8 mouse cellular contexts compared by ENCODE assay signal in the genomic region with DNA sequence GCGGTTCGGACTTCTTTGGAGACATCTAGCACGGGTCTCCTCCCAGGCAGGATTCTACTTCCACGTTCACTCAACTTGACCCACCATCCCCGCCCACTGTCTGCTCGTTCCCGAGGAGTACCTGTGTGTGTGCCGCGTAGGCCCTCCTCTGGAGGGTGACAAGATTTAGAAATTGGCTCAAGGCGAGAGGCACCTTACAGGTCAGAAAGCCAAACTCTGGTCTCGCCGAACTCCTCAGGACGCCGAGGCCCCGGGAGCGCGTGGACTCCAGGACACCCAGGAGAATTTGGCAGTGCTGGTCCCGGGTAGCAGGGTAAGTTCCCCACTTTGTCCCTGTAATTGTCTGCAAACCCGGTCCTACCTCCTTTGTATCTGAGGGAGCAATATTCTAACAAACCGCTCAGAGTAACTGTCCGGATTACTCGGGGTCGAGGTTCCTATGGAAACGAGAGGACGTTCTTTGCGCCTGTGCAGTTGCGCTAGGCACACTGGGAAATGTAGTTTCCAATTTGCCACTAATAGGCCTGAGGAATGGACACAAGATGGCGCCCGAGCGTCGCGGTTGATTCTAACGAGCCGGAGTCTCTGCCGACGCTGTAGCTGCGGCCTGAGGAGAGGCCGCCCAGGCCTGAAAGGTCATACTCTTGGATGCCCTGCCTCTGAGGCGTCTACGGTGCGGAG. TPM values are rescaled to one million over a fixed set of nuclear protein-coding genes. Genes with fewer than 3 reads are reported as not detected.
A peak's percentile ranks its signal among the peaks of the same experiment; 100 is the strongest.
DNase-seq lines count a peak whose midpoint lies in the region; ATAC-seq lines count a peak whose summit lies in the region.

No protein-coding gene starts in this region.

- peak overlapping the region; percentile 75 for H3K4me2 ChIP-seq in heart, embryonic 14.5 days (ENCODE audit: low read length)
- H3K4me2 ChIP-seq in liver, embryonic 13.5 days: peak overlapping the region; percentile 96
- H3K4me2 ChIP-seq in stomach, embryonic 16.5 days (ENCODE audit: low read depth, low read length): peak overlapping the region; percentile 75

- DNase-seq in CD4-positive, CD25-positive, alpha-beta regulatory T cell, adult 2 months (ENCODE audit: low read depth, low spot score): peak; percentile 95
- DNase-seq in fibroblast of lung, adult 2 months (ENCODE audit: low read depth): peak; percentile 88
- DNase-seq in kidney, postnatal 14 days: peak; percentile 96
- DNase-seq in liver, embryonic 13.5 days: peak; percentile 83
- peak; percentile 89 for DNase-seq in neural tube, embryonic 10.5 days (ENCODE audit: extremely low spot score, low spot score)

- no peaks in the 10 kb centered on the region for H3K36me3 ChIP-seq in heart, embryonic 14.5 days (ENCODE audit: control insufficient read depth, insufficient read depth, low read length)
- no peaks in the 10 kb centered on the region for H3K36me3 ChIP-seq in liver, embryonic 13.5 days
- no peaks in the 10 kb centered on the region for H3K36me3 ChIP-seq in stomach, embryonic 16.5 days (ENCODE audit: control insufficient read depth, insufficient read depth, low read length)

- H3K9me3 ChIP-seq in heart, embryonic 14.5 days (ENCODE audit: control insufficient read depth, low read length): no peaks in the 10 kb centered on the region
- H3K9me3 ChIP-seq in liver, embryonic 13.5 days (replicated peaks): no peaks in the 10 kb centered on the region
- peaks cover 4% of the 10 kb centered on the region; the same call in 1 of the 2 replicates for H3K9me3 ChIP-seq in stomach, embryonic 16.5 days (replicated peaks; ENCODE audit: control insufficient read depth, low read length)

- WGBS in heart, embryonic 14.5 days: 1% methylated on average over 41 of the region's 41 CpGs
- under 1% methylated on average over 41 of the region's 41 CpGs for WGBS in liver, embryonic 13.5 days (ENCODE audit: insufficient replicate concordance)
- under 1% methylated on average over 41 of the region's 41 CpGs for WGBS in stomach, embryonic 16.5 days

- peak overlapping the region; percentile 76 for H3K9ac ChIP-seq in heart, embryonic 14.5 days (ENCODE audit: low read length)
- peak overlapping the region; percentile 75 for H3K9ac ChIP-seq in liver, embryonic 13.5 days
- peak overlapping the region; percentile 74 for H3K9ac ChIP-seq in stomach, embryonic 16.5 days (ENCODE audit: low read length)

- H3K27ac ChIP-seq in brown adipose tissue, adult 24 weeks (replicated peaks; ENCODE audit: low read depth, low read length): peak overlapping the region; percentile 65
- H3K27ac ChIP-seq in heart, embryonic 14.5 days (replicated peaks in 1 of 2; ENCODE audit: control insufficient read depth in 1 of 2, insufficient read depth in 1 of 2, low read depth in 2 of 2, low read length in 2 of 2): 0 out of 4 replicates have a peak overlapping the region, but pooled peaks of 1 of the 2 experiments have one; percentile 26
- H3K27ac ChIP-seq in liver, embryonic 13.5 days: no peak overlapping the region
- H3K27ac ChIP-seq in stomach, embryonic 16.5 days (ENCODE audit: low read length): 0 out of 2 replicates have a peak overlapping the region, but pooled peaks have one; percentile 8

- H3K4me3 ChIP-seq in brown adipose tissue, adult 24 weeks (ENCODE audit: insufficient read depth, low read depth, low read length): peak overlapping the region; percentile 76
- H3K4me3 ChIP-seq in heart, embryonic 14.5 days (ENCODE audit: control insufficient read depth in 1 of 2, insufficient read depth in 1 of 2, low read depth in 1 of 2, low read length in 2 of 2): peak overlapping the region; percentile 65 to 73
- H3K4me3 ChIP-seq in liver, embryonic 13.5 days (replicated peaks): peak overlapping the region; percentile 74
- peak overlapping the region; percentile 64 for H3K4me3 ChIP-seq in stomach, embryonic 16.5 days (replicated peaks; ENCODE audit: low read length)

- H3K4me1 ChIP-seq in brown adipose tissue, adult 24 weeks (ENCODE audit: control insufficient read depth, insufficient read depth, insufficient read length, low read length): no peaks in the 10 kb centered on the region
- H3K4me1 ChIP-seq in heart, embryonic 14.5 days (ENCODE audit: control insufficient read depth in 2 of 2, insufficient read depth in 2 of 2, low read length in 2 of 2): peaks cover 0 to 5% of the 10 kb centered on the region in 2 experiments; a peak in 2 of 4 replicates
- H3K4me1 ChIP-seq in liver, embryonic 13.5 days (replicated peaks): peaks cover 29% of the 10 kb centered on the region
- H3K4me1 ChIP-seq in stomach, embryonic 16.5 days (ENCODE audit: control insufficient read depth, insufficient read depth, low read length): 0 out of 2 replicates have a peak, but pooled peaks cover 5% of the 10 kb centered on the region

- no peaks in the 10 kb centered on the region for H3K27me3 ChIP-seq in heart, embryonic 14.5 days (ENCODE audit: control insufficient read depth, insufficient read depth, low read length)
- no peaks in the 10 kb centered on the region for H3K27me3 ChIP-seq in liver, embryonic 13.5 days
- H3K27me3 ChIP-seq in stomach, embryonic 16.5 days (ENCODE audit: control insufficient read depth, insufficient read depth, low read length): no peaks in the 10 kb centered on the region

- ATAC-seq in heart, embryonic 14.5 days (ENCODE audit: insufficient number of reproducible peaks, insufficient read depth, low FRiP score, low read depth): peak; percentile 90
- peak; percentile 80 for ATAC-seq in liver, embryonic 13.5 days (ENCODE audit: low read depth)
- peak; percentile 85 for ATAC-seq in stomach, embryonic 16.5 days (ENCODE audit: insufficient read depth, low FRiP score)

RNA-seq across cellular contexts. Expression of a gene that starts 11.6 kb away (rescaled TPM):
- polyA plus RNA-seq in brown adipose tissue, adult 24 weeks (2012; ENCODE audit: insufficient read depth, insufficient read length, missing spikeins): 3.3 and 4.8 TPM in 2 replicates
- polyA plus RNA-seq in heart, embryonic 14.5 days (2014; fragmentation: Nextera tagmentation; extraction: Ambion mirVana): 7.6 and 8.0 TPM in 2 replicates
- polyA plus RNA-seq in liver, embryonic 13.5 days (2015; fragmentation: Nextera tagmentation; extraction: Ambion mirVana): 1.3 and 1.7 TPM in 2 replicates
- polyA plus RNA-seq in stomach, embryonic 16.5 days (2015; fragmentation: Nextera tagmentation; extraction: Ambion mirVana): 44.5 and 53.2 TPM in 2 replicates

RNA-seq across cellular contexts. Expression of a gene that starts 25.6 kb away (rescaled TPM):
- polyA plus RNA-seq in brown adipose tissue, adult 24 weeks (2012; ENCODE audit: insufficient read depth, insufficient read length, missing spikeins): 0.87 TPM in 1 of 2 replicates, not detected in the other
- polyA plus RNA-seq in heart, embryonic 14.5 days (2014; fragmentation: Nextera tagmentation; extraction: Ambion mirVana): 1.1 and 1.4 TPM in 2 replicates
- polyA plus RNA-seq in liver, embryonic 13.5 days (2015; fragmentation: Nextera tagmentation; extraction: Ambion mirVana): 0.57 and 0.74 TPM in 2 replicates
- polyA plus RNA-seq in stomach, embryonic 16.5 days (2015; fragmentation: Nextera tagmentation; extraction: Ambion mirVana): 10.9 and 11.9 TPM in 2 replicates

RNA-seq across cellular contexts. Expression of a gene that starts 25.7 kb away (rescaled TPM):
- 63.7 and 81.4 TPM in 2 replicates for polyA plus RNA-seq in brown adipose tissue, adult 24 weeks (2012; ENCODE audit: insufficient read depth, insufficient read length, missing spikeins)
- polyA plus RNA-seq in heart, embryonic 14.5 days (2014; fragmentation: Nextera tagmentation; extraction: Ambion mirVana): 20.9 and 26.8 TPM in 2 replicates
- 8.3 and 12.3 TPM in 2 replicates for polyA plus RNA-seq in liver, embryonic 13.5 days (2015; fragmentation: Nextera tagmentation; extraction: Ambion mirVana)
- polyA plus RNA-seq in stomach, embryonic 16.5 days (2015; fragmentation: Nextera tagmentation; extraction: Ambion mirVana): 36.3 and 38.0 TPM in 2 replicates

RNA-seq across cellular contexts. Expression of a gene that starts 43.2 kb away (rescaled TPM):
- polyA plus RNA-seq in brown adipose tissue, adult 24 weeks (2012; ENCODE audit: insufficient read depth, insufficient read length, missing spikeins): not detected in 2 replicates
- polyA plus RNA-seq in heart, embryonic 14.5 days (2014; fragmentation: Nextera tagmentation; extraction: Ambion mirVana): not detected in 2 replicates
- polyA plus RNA-seq in liver, embryonic 13.5 days (2015; fragmentation: Nextera tagmentation; extraction: Ambion mirVana): not detected in 2 replicates
- not detected in 2 replicates for polyA plus RNA-seq in stomach, embryonic 16.5 days (2015; fragmentation: Nextera tagmentation; extraction: Ambion mirVana)

RNA-seq across cellular contexts. Expression of a gene that starts 43.3 kb away (rescaled TPM):
- not detected in 2 replicates for polyA plus RNA-seq in brown adipose tissue, adult 24 weeks (2012; ENCODE audit: insufficient read depth, insufficient read length, missing spikeins)
- polyA plus RNA-seq in heart, embryonic 14.5 days (2014; fragmentation: Nextera tagmentation; extraction: Ambion mirVana): 0.78 and 1.2 TPM in 2 replicates
- 0.35 and 0.46 TPM in 2 replicates for polyA plus RNA-seq in liver, embryonic 13.5 days (2015; fragmentation: Nextera tagmentation; extraction: Ambion mirVana)
- 5.3 and 6.3 TPM in 2 replicates for polyA plus RNA-seq in stomach, embryonic 16.5 days (2015; fragmentation: Nextera tagmentation; extraction: Ambion mirVana)
